Mouse (Mus musculus): ENCODE measurements around the gene Rhebl1. TPM values are rescaled to one million over a fixed set of nuclear protein-coding genes. Genes with fewer than 3 reads are reported as not detected.

Rhebl1 gene
- polyA plus RNA-seq, 1 experiment from 2014 or later: 17.0 TPM

DNA sequence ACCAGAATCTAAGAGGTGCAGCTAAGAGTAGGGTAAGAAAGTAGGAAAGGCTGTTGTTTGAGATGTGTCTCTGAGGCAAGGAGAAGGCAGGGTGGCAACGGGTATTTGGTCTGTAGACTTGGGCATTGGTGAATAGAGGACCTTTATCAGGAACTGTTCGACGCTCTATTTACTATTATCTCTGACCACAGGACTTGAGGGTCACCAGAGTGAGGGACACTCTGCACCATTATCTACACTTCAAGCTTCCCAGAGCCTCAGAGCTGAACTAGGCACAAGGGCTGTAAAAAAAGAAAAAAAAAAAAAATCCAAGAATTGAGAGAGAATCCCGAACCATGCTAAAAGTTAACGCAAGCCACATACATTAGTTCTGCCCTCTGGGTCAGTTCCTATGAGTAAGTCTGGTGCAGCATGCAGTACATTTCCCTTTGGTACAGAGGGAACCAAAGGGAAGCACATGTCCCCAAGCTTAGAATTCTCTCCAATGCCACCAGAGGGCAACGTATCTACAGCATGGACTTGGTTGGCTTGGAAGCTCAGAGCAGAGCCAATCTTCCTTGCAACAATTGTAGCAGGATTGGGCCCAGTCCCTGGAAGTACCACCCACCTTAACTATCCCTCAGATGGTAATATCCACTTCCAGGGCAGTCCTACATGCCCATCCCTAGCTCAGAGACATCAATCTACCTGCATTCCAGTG lies 2.3 kb downstream of the Rhebl1 start:
- 44% methylated on average over 6 of the region's 6 CpGs for WGBS
- Histone ChIP-seq H3K4me2 (ENCODE audit: low read depth, low read length) (no peak overlapping the region), H3K36me3 (replicated peaks; ENCODE audit: control insufficient read depth, insufficient read depth, low read depth, low read length) (no peaks in the 10 kb centered on the region), H3K27me3 (ENCODE audit: control insufficient read depth, insufficient read depth, low read length) (peaks cover 52% of the 10 kb centered on the region), H3K4me3 (ENCODE audit: low read depth, low read length) (no peak overlapping the region), H3K27ac (replicated peaks; ENCODE audit: low read depth, low read length) (no peak overlapping the region), H3K9ac (replicated peaks; ENCODE audit: low read length) (no peak overlapping the region), H3K4me1 (ENCODE audit: control insufficient read depth, insufficient read depth, low read length) (peaks cover 16% of the 10 kb centered on the region), H3K9me3 (replicated peaks; ENCODE audit: control insufficient read depth, low read length) (no peaks in the 10 kb centered on the region)
- ATAC-seq (replicated peaks; ENCODE audit: insufficient number of reproducible peaks, low FRiP score, low TSS enrichment, low read depth) (no peak), DNase-seq (ENCODE audit: low spot score) (peak; percentile 82)

DNA sequence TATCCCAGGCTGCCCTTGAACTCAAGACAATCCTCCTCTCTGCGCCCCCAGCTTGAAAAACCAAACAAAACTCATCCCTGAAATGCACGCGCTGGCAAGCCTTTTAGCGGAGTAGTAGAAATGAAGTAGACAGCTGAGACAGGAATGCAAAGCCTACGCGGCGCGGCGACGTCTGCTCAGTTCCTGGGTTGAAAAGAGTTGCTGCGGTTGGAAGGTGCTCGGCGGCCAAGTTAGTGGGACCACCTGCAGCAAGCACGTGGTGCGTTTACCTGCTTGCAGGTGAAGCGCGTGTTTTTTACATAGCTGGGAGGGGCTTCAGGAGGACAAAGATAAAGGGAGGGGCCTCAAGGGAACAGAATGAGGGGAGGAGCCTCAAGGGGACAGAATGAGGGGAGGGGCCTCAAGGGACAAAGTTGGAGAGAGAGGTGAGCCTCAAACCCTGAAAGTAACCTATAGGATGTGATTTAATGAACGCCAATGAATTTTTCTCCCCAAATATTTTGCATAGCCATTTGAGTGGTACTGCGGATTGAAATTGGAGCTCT lies 3.1 kb downstream of the Rhebl1 start:
- no peak overlapping the region for H3K9ac ChIP-seq (replicated peaks; ENCODE audit: low read length)
- no peaks in the 10 kb centered on the region for H3K9me3 ChIP-seq (replicated peaks; ENCODE audit: control insufficient read depth, low read length)
- H3K27me3 ChIP-seq (ENCODE audit: control insufficient read depth, insufficient read depth, low read length): peaks cover 45% of the 10 kb centered on the region
- peak overlapping the region; percentile 15; the same call in 1 of the 2 replicates for H3K4me2 ChIP-seq (ENCODE audit: low read depth, low read length)
- peaks cover 16% of the 10 kb centered on the region for H3K4me1 ChIP-seq (ENCODE audit: control insufficient read depth, insufficient read depth, low read length)
- WGBS: 9% methylated on average over 19 of the region's 19 CpGs
- no peak overlapping the region for H3K4me3 ChIP-seq (ENCODE audit: low read depth, low read length)
- ATAC-seq (replicated peaks; ENCODE audit: insufficient number of reproducible peaks, low FRiP score, low TSS enrichment, low read depth) (no peak), DNase-seq (ENCODE audit: low spot score) (no peak)
- H3K36me3 ChIP-seq (replicated peaks; ENCODE audit: control insufficient read depth, insufficient read depth, low read depth, low read length): no peaks in the 10 kb centered on the region
- H3K27ac ChIP-seq (replicated peaks; ENCODE audit: low read depth, low read length): no peak overlapping the region

DNA sequence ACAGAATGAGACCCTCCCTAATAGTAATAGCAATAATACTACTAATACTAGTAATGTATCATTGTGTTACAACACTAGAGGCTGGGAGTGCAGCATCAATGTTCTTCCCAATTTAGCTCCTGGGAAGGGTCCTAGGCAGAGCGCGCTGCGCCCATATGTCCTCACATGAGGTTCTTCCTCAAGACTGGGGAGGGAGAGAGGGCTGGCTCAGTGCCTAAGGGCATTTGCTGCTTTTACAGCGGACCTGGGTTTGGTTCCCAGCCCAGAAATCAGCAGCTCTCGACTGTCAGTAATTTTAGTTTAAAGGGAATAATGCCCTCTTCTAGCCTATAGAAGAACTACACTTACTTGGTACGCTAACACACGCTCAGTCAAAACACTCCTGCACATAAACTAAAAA lies 6.8 kb downstream of the Rhebl1 start:
- H3K9me3 ChIP-seq (replicated peaks; ENCODE audit: control insufficient read depth, low read length): no peaks in the 10 kb centered on the region
- 79% methylated on average over 7 of the region's 7 CpGs for WGBS
- H3K4me3 ChIP-seq (ENCODE audit: low read depth, low read length): no peak overlapping the region
- H3K4me2 ChIP-seq (ENCODE audit: low read depth, low read length): no peak overlapping the region
- no peak overlapping the region for H3K27ac ChIP-seq (replicated peaks; ENCODE audit: low read depth, low read length)
- H3K36me3 ChIP-seq (replicated peaks; ENCODE audit: control insufficient read depth, insufficient read depth, low read depth, low read length): no peaks in the 10 kb centered on the region
- ATAC-seq (replicated peaks; ENCODE audit: insufficient number of reproducible peaks, low FRiP score, low TSS enrichment, low read depth) (no peak), DNase-seq (ENCODE audit: low spot score) (no peak)
- H3K4me1 ChIP-seq (ENCODE audit: control insufficient read depth, insufficient read depth, low read length): no peaks in the 10 kb centered on the region
- peaks cover 9% of the 10 kb centered on the region for H3K27me3 ChIP-seq (ENCODE audit: control insufficient read depth, insufficient read depth, low read length)
- no peak overlapping the region for H3K9ac ChIP-seq (replicated peaks; ENCODE audit: low read length)

DNA sequence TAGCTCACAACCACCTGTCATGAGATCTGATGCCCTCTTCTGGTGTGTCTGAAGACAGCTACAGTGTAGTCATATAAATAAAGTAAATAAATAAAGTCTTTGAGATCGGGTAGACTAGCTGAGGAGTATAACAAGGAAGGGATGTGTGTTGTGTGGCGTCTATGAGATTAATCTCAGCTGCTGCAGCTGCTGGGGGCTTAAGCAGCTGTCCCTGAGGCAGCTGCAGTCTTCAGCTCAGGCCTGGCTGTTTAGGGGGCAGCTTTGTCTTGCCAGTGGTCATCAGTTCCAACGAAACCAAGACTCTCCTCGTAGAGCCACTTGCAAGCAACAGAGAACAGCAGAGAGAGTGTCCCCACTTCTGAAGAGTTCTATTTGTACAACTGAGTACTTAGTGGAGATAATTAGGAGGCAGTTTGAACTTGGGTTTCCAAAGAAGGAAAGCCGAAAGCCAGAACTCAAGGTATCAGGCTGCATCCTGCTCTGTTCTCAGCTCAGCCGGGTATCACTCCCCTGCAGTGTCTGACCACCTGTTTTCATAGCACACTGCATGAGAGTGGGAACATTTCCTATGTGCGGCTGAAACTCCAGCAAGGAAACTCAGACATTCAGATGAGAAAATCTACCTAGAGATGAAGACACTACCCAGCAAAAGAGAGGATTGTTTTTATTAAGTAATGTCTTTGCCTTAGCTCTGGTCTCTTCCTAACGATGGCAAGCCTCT lies 7.5 kb downstream of the Rhebl1 start:
- Histone ChIP-seq H3K27me3 (ENCODE audit: control insufficient read depth, insufficient read depth, low read length) (peaks cover 7% of the 10 kb centered on the region; the same call in 1 of the 2 replicates), H3K4me2 (ENCODE audit: low read depth, low read length) (no peak overlapping the region), H3K36me3 (replicated peaks; ENCODE audit: control insufficient read depth, insufficient read depth, low read depth, low read length) (no peaks in the 10 kb centered on the region), H3K27ac (replicated peaks; ENCODE audit: low read depth, low read length) (no peak overlapping the region), H3K4me3 (ENCODE audit: low read depth, low read length) (no peak overlapping the region), H3K9ac (replicated peaks; ENCODE audit: low read length) (no peak overlapping the region), H3K4me1 (ENCODE audit: control insufficient read depth, insufficient read depth, low read length) (no peaks in the 10 kb centered on the region; the same call in 1 of the 2 replicates), H3K9me3 (replicated peaks; ENCODE audit: control insufficient read depth, low read length) (no peaks in the 10 kb centered on the region)
- DNase-seq (ENCODE audit: low spot score) (no peak), ATAC-seq (replicated peaks; ENCODE audit: insufficient number of reproducible peaks, low FRiP score, low TSS enrichment, low read depth) (no peak)
- WGBS: 62% methylated on average over 8 of the region's 8 CpGs

DNA sequence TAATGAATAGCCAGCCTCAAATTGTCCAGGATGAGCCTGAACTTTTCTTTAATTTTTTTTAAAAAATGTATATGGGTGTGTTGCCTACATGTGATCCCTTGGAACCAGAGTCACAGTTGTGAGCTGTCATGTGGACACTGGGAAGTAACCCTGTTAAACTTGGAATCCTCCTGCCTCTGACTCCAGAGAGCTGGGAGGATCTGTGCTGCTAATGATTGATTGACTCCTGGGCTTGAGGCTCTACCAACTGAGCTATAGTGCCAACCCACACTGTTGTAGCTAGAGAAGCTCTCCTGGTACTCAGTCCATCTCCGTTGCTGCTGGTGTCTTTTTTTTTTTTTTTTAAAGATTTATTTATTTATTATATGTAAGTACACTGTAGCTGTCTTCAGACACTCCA lies 10.2 kb downstream of the Rhebl1 start:
- no peak for ATAC-seq (replicated peaks; ENCODE audit: insufficient number of reproducible peaks, low FRiP score, low TSS enrichment, low read depth)
- DNase-seq (ENCODE audit: low spot score): no peak
- no peaks in the 10 kb centered on the region; the same call in 1 of the 2 replicates for H3K4me1 ChIP-seq (ENCODE audit: control insufficient read depth, insufficient read depth, low read length)
- H3K27ac ChIP-seq (replicated peaks; ENCODE audit: low read depth, low read length): no peak overlapping the region
- no peaks in the 10 kb centered on the region for H3K36me3 ChIP-seq (replicated peaks; ENCODE audit: control insufficient read depth, insufficient read depth, low read depth, low read length)
- no peak overlapping the region for H3K4me2 ChIP-seq (ENCODE audit: low read depth, low read length)
- H3K4me3 ChIP-seq (ENCODE audit: low read depth, low read length): no peak overlapping the region
- no peaks in the 10 kb centered on the region for H3K27me3 ChIP-seq (ENCODE audit: control insufficient read depth, insufficient read depth, low read length)
- no peak overlapping the region for H3K9ac ChIP-seq (replicated peaks; ENCODE audit: low read length)
- no peaks in the 10 kb centered on the region for H3K9me3 ChIP-seq (replicated peaks; ENCODE audit: control insufficient read depth, low read length)
- 81% methylated on average over 1 of the region's 1 CpGs for WGBS

DNA sequence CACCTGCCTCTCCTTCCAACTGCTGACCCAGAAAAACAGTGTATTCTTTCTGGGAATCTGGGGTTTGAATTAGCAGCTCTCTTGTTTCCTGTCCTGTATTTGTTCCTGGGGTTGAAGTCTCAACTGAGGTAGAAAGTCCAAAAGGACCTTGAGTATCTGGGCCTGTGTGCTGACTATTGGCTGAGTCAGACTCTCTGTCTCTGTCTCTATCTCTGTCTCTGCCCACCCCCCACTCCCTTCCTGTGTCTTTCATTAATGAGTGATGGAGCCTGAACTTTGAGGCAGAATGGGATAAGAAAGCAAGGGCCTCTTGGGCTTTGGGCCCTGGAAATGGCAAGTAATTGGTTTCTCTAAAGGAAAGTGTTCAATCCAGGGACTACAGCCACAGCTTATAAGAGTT lies 10.7 kb downstream of the Rhebl1 start:
- H3K36me3 ChIP-seq (replicated peaks; ENCODE audit: control insufficient read depth, insufficient read depth, low read depth, low read length): no peaks in the 10 kb centered on the region
- H3K4me2 ChIP-seq (ENCODE audit: low read depth, low read length): no peak overlapping the region
- H3K27ac ChIP-seq (replicated peaks; ENCODE audit: low read depth, low read length): no peak overlapping the region
- ATAC-seq (replicated peaks; ENCODE audit: insufficient number of reproducible peaks, low FRiP score, low TSS enrichment, low read depth) (no peak), DNase-seq (ENCODE audit: low spot score) (no peak)
- H3K9me3 ChIP-seq (replicated peaks; ENCODE audit: control insufficient read depth, low read length): no peaks in the 10 kb centered on the region
- no peaks in the 10 kb centered on the region; the same call in 1 of the 2 replicates for H3K4me1 ChIP-seq (ENCODE audit: control insufficient read depth, insufficient read depth, low read length)
- H3K9ac ChIP-seq (replicated peaks; ENCODE audit: low read length): no peak overlapping the region
- no peaks in the 10 kb centered on the region for H3K27me3 ChIP-seq (ENCODE audit: control insufficient read depth, insufficient read depth, low read length)
- no peak overlapping the region for H3K4me3 ChIP-seq (ENCODE audit: low read depth, low read length)

DNA sequence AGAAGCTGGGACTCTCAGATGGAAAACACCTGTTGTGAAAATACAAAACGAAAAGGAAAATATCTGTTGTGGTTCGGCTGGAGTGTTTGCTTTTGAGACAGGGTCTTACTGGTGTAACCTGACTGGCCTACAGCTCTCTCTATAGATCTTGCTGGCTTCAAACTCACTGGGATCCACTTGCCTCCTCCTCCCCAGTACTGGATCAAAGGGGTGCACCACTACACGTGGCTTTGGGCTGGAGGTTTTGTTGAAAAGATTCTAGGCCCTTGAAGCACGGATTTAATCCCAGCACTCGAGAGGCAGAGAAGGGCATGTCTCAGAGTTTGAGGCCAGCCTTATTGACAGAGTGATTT lies 12.7 kb downstream of the Rhebl1 start:
- H3K36me3 ChIP-seq (replicated peaks; ENCODE audit: control insufficient read depth, insufficient read depth, low read depth, low read length): no peaks in the 10 kb centered on the region
- H3K4me1 ChIP-seq (ENCODE audit: control insufficient read depth, insufficient read depth, low read length): no peaks in the 10 kb centered on the region; the same call in 1 of the 2 replicates
- peak overlapping the region; percentile 54; the same call in 1 of the 2 replicates for H3K27ac ChIP-seq (replicated peaks; ENCODE audit: low read depth, low read length)
- WGBS: 11% methylated on average over 5 of the region's 5 CpGs
- no peaks in the 10 kb centered on the region for H3K9me3 ChIP-seq (replicated peaks; ENCODE audit: control insufficient read depth, low read length)
- H3K4me2 ChIP-seq (ENCODE audit: low read depth, low read length): peak overlapping the region; percentile 31
- ATAC-seq (replicated peaks; ENCODE audit: insufficient number of reproducible peaks, low FRiP score, low TSS enrichment, low read depth) (peak; percentile 57), DNase-seq (ENCODE audit: low spot score) (no peak)
- H3K9ac ChIP-seq (replicated peaks; ENCODE audit: low read length): peak overlapping the region; percentile 44; the same call in 1 of the 2 replicates
- H3K4me3 ChIP-seq (ENCODE audit: low read depth, low read length): peak overlapping the region; percentile 5; the same call in 1 of the 2 replicates
- H3K27me3 ChIP-seq (ENCODE audit: control insufficient read depth, insufficient read depth, low read length): no peaks in the 10 kb centered on the region
